Mouse (Mus musculus) cerebellum, postnatal 25 days (tissue): Measurements from ENCODE around the gene C130050O18Rik.

Experiments used
- DNase-seq, 2 experiments: peaks; one replicate each; pipeline ENCODE4 v3.0.0; 2021; ENCODE audit warnings: mixed read lengths in 2 of 2

Gene C130050O18Rik

GRCm38 (mm10) chr5:139464874-139465273 lies 59.8 kb downstream of the C130050O18Rik start:
- no peak for DNase-seq
